Mouse (Mus musculus) intestine, postnatal 0 days (tissue): ENCODE measurements around the gene Vil1. TPM values are rescaled to one million over a fixed set of nuclear protein-coding genes. Genes with fewer than 3 reads are reported as not detected.
"Not testable (repeated sequence)": the region's sequence is repeated elsewhere in the genome, so short reads cannot be mapped to it uniquely, and the experiment has no call there.

ENCODE experiments used
- ATAC-seq: fragments of 200-750 bp; cut with Nextera tagmentation; 2 replicates; pipeline ENCODE4 v1.8.0; 2017; ENCODE audit warnings: mild to moderate bottlenecking, moderate TSS enrichment, moderate library complexity
- H3K27ac ChIP-seq: fragments of 300-500 bp; sonication (generic); 2 replicates; pipeline ENCODE4 v1.5.1; 2014; ENCODE audit warnings: mild to moderate bottlenecking, low read depth, low read length, moderate library complexity
- H3K27me3 ChIP-seq: fragments of 300-500 bp; sonication (generic); replicated peaks from 2 replicates; pipeline ENCODE4 v1.6.1; 2014; ENCODE audit warnings: low read length, mixed read lengths; ENCODE audit not compliant: control insufficient read depth, insufficient read depth
- H3K36me3 ChIP-seq: fragments of 300-500 bp; sonication (generic); 2 replicates; pipeline ENCODE4 v1.6.1; 2014; ENCODE audit warnings: mild to moderate bottlenecking, moderate library complexity; ENCODE audit not compliant: control insufficient read depth, insufficient read depth
- H3K4me1 ChIP-seq: fragments of 300-500 bp; sonication (generic); replicated peaks from 2 replicates; pipeline ENCODE4 v1.6.1; 2014; ENCODE audit warnings: antibody characterized with exemption, low read length, mixed read lengths; ENCODE audit not compliant: control insufficient read depth, insufficient read depth
- H3K4me2 ChIP-seq: fragments of 300-500 bp; sonication (generic); replicated peaks from 2 replicates; pipeline ENCODE4 v1.6.1; 2014; ENCODE audit warnings: low read depth, mild to moderate bottlenecking, moderate library complexity
- H3K4me3 ChIP-seq: fragments of 300-500 bp; sonication (generic); 2 replicates; pipeline ENCODE4 v1.5.1; 2014; ENCODE audit warnings: low read depth, low read length
- H3K9ac ChIP-seq: fragments of 300-500 bp; sonication (generic); 2 replicates; pipeline ENCODE4 v1.6.1; 2014; ENCODE audit warnings: mild to moderate bottlenecking, low read depth, low read length
- H3K9me3 ChIP-seq: fragments of 300-500 bp; sonication (generic); 2 replicates; pipeline ENCODE4 v1.6.1; 2016; ENCODE audit warnings: mixed run types; ENCODE audit not compliant: control insufficient read depth
- CTCF ChIP-seq: sonication (generic); IDR thresholded peaks from 2 replicates; pipeline ENCODE4 v1.5.1; 2016; ENCODE audit warnings: low read depth, mild to moderate bottlenecking, control low read depth, antibody characterized with exemption, moderate library complexity
- WGBS: fragments of 180-500 bp; shearing (Covaris S2); extraction: QIAGEN DNeasy Blood & Tissue Kit; methylation state at CpG from one replicate; pipeline ENCODE4 v1.1.7; 2014; 5-methylcytosine and 5-hydroxymethylcytosine counted together
- polyA plus RNA-seq: library from polyadenylated mRNA; unstranded; fragments of >200 nt; fragmentation: Nextera tagmentation; extraction: Ambion mirVana; gene quantifications from 2 replicates; pipeline ENCODE4 v1.2.1, GENCODE M21; 2015

The Vil1 gene
- polyA plus RNA-seq, 1 experiment from 2014 or later = 217 TPM

DNA sequence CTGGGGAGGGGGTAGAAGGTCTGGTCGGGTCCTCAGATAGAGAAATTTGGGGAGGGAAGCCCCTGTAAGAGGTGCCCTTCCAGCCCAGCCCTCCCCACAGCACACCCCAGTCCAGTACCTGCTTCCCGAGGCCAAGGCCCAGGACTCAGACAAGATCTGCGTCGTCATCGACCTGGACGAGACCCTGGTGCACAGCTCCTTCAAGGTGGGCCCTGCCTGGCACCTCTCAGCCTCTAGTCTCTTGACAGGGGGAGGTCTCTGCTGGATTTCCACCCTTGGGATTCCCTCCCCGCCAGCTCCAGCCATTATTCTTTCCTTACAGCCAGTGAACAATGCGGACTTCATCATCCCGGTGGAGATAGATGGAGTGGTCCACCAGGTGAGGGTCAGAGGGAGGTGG, 15.5 kb upstream of the Vil1 start:
- H3K4me3 ChIP-seq = no peak overlapping the region
- H3K9me3 ChIP-seq = no peaks in the 10 kb centered on the region
- H3K4me2 ChIP-seq = peak overlapping the region; percentile 96
- TF ChIP-seq CTCF = no peak
- ATAC-seq = no peak
- no peak overlapping the region for H3K9ac ChIP-seq
- 81% methylated on average over 9 of the region's 9 CpGs for WGBS
- no peaks in the 10 kb centered on the region for H3K27me3 ChIP-seq
- peak overlapping the region; percentile 7; the same call in 1 of the 2 replicates for H3K27ac ChIP-seq
- peaks cover 5% of the 10 kb centered on the region for H3K4me1 ChIP-seq
- peaks cover 23% of the 10 kb centered on the region for H3K36me3 ChIP-seq

GRCm38 (mm10) chr1:74394311-74394710, 14.9 kb upstream of the Vil1 start:
- H3K27ac ChIP-seq = peak overlapping the region; percentile 7; the same call in 1 of the 2 replicates
- H3K36me3 ChIP-seq = peaks cover 23% of the 10 kb centered on the region
- H3K4me1 ChIP-seq = peaks cover 5% of the 10 kb centered on the region
- no peaks in the 10 kb centered on the region for H3K9me3 ChIP-seq
- no peak overlapping the region for H3K9ac ChIP-seq
- TF ChIP-seq CTCF = no peak
- H3K4me3 ChIP-seq = no peak overlapping the region
- no peaks in the 10 kb centered on the region for H3K27me3 ChIP-seq
- no peak overlapping the region for H3K4me2 ChIP-seq
- ATAC-seq = no peak
- WGBS = 88% methylated on average over 9 of the region's 9 CpGs

DNA sequence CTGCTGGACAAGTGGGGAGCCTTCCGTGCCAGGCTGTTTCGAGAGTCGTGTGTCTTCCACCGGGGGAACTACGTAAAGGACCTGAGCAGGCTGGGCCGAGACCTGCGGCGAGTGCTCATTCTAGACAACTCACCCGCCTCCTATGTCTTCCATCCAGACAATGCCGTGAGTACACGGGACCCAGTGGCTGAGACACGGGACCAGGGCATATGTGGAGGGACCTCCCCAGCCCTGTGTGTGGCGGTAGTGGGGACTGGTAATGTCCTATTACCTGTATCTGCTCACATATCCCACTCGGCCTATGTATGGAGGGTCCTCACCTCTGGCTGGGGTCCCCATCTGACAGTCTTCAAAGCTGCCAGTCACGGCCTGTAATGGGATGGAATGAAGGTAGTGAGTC, 14.3 kb upstream of the Vil1 start:
- Histone ChIP-seq H3K4me1 (peaks cover under 1% of the 10 kb centered on the region), H3K9me3 (no peaks in the 10 kb centered on the region), H3K9ac (no peak overlapping the region), H3K36me3 (peaks cover 23% of the 10 kb centered on the region), H3K4me3 (no peak overlapping the region), H3K27ac (no peak overlapping the region), H3K27me3 (no peaks in the 10 kb centered on the region), H3K4me2 (no peak overlapping the region)
- no peak for ATAC-seq
- no peak for TF ChIP-seq CTCF
- 90% methylated on average over 15 of the region's 15 CpGs for WGBS

DNA sequence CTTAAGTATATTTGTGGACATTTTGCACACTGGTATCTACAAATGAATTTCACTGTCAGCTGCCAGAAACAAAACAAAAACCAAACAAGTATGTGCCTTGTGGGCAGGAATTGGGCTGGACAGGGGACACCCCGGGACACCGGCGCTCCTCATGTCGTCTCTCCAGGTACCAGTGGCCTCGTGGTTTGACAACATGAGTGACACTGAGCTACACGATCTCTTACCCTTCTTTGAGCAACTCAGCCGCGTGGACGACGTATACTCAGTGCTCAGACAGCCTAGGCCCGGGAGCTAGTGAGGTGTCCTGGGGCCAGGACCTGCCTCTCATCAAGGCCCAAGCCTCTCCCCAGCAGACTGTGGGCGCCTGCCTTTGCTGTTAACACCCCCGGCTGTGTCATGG, 13.9 kb upstream of the Vil1 start:
- no peak for TF ChIP-seq CTCF
- Histone ChIP-seq H3K36me3 (peaks cover 23% of the 10 kb centered on the region), H3K27me3 (no peaks in the 10 kb centered on the region), H3K27ac (no peak overlapping the region), H3K4me2 (no peak overlapping the region), H3K9ac (no peak overlapping the region), H3K9me3 (no peaks in the 10 kb centered on the region), H3K4me1 (no peaks in the 10 kb centered on the region; the same call in 1 of the 2 replicates), H3K4me3 (no peak overlapping the region)
- WGBS = 81% methylated on average over 13 of the region's 13 CpGs
- ATAC-seq = no peak

- Histone ChIP-seq H3K4me2 (peak overlapping the region; percentile 80), H3K36me3 (peaks cover 23% of the 10 kb centered on the region), H3K27ac (peak overlapping the region; percentile 73)
- not testable (repeated sequence) for H3K9me3 ChIP-seq, H3K4me1 ChIP-seq, H3K27me3 ChIP-seq, H3K9ac ChIP-seq, ATAC-seq, H3K4me3 ChIP-seq
- 7% methylated on average over 11 of the region's 12 CpGs for WGBS
Measured at GRCm38 (mm10) chr1:74396456-74397222, 12.5 kb upstream of the Vil1 start.

- peak overlapping the region; percentile 80 for H3K4me2 ChIP-seq
- peak overlapping the region; percentile 27 for H3K9ac ChIP-seq
- peaks cover 23% of the 10 kb centered on the region for H3K36me3 ChIP-seq
- peak overlapping the region; percentile 33 for H3K4me3 ChIP-seq
- under 1% methylated on average over 39 of the region's 41 CpGs for WGBS
- peak; percentile 97 for TF ChIP-seq CTCF
- no peaks in the 10 kb centered on the region; the same call in 1 of the 2 replicates for H3K4me1 ChIP-seq
- no peaks in the 10 kb centered on the region for H3K27me3 ChIP-seq
- H3K9me3 ChIP-seq = no peaks in the 10 kb centered on the region
- peak overlapping the region; percentile 73 for H3K27ac ChIP-seq
- peak; percentile 90 for ATAC-seq
Measured at GRCm38 (mm10) chr1:74397268-74397918, 11.8 kb upstream of the Vil1 start.
